Mouse (Mus musculus): Measurements from ENCODE around the gene Msh4. TPM values are rescaled to one million over a fixed set of nuclear protein-coding genes. Genes with fewer than 3 reads are reported as not detected.

Msh4 gene
- total RNA-seq, 2 experiments from 2014 or later: not detected

DNA sequence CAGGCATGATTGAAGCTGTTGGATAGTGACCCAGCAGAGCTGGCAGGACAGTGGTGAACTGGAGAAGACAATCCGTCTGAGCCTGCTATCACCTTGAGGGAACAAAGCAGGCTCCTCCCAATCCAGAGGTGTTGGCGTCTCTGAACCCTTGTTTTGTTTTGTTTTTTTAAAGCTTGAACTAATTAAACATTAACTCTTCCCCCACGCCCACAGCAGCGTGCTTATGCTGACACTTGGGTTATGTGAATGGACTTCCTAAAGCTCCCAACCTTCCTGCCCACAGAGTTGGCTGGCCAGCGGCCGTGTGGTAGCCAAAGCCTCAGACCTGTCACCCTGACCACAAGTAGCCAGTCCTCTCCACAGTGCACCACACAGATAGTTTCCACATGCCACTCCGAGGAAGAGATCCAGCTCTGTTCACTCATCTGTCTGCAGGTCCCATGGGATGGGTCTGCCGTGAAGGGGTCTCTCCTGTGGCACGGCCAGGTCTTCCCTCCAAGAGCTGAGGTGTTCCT, 88.5 kb downstream of the Msh4 start:
- no peak for DNase-seq (ENCODE audit: low spot score in 2 of 2)

DNA sequence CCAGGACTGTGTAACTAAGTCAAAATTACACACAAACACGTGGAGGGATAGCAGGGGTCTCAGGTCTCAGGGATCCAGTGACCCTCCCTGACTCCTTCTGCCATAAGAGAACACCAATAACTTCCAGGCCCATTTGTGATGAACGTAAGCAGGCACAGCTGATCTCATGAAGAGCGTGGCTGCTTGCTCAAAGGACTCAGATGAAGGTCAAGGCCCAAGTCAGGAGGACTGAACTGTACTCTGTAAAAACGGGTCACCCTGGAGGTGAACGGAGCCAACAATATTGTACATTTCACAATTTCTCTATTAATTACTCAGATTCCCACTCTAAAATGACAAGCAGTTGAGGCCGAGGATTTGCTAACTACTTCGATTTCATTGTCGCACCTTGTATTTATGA, 91.9 kb downstream of the Msh4 start:
- DNase-seq (ENCODE audit: low spot score in 2 of 2): no peak

DNA sequence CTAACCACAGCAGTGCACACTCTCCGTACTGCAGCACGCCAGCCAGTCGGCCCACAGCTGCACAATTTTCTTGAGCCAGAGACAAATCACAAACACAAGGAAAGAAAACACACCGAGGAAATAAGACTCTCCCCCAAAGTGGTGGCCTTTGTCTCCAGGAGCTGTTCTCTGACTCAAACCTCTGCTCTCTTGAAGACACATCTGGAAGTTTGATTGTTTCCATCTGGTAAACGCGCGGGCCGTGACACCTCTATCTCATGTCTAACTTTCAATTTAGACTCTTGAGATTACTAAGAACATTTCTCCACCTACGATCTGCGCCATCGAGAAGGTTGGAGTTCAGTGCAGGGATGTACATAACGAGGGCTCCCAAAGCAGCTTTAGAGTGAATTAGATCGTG, 97.5 kb downstream of the Msh4 start:
- DNase-seq (ENCODE audit: low spot score in 2 of 2): no peak

DNA sequence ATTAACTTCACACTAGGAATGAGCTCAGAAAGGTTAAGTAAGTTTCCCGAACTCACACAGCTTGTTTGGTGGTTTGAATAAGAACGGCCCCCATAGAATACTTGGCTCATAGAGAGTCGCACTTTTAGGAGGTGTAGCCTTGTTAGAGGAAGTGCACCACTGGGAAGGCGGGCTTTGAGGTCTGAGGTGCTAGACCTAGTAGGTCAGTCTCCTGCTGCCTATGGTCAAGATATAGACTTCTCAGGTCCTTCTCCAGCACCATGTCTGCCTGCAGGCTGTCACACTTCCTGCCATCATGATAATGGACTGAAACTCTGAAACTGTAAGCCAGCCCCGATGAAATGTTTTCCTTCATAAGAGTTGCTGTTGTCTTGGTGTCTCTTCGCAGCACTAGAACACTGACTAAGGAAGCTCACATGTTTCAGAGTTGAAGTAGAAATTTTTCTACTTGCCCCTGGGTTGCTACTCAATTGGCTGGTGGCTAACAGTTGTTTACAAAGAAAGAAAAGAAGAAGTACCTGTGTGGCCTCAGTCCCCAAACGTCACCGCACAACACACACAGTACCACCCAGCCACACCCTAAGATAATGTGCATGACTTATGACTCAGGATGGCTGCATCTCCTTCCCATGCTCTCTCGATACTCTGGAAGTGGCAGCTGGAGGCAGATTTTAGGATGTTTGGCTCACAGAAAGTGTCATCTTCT, 98.3 kb downstream of the Msh4 start:
- no peak for DNase-seq (ENCODE audit: low spot score in 2 of 2)

Other genes starting within 250 kb of the Msh4 start
- gene St6galnac3, start 181.0 kb downstream of the Msh4 start, total RNA-seq (2021): 10 to 100 TPM; 11.2 to 14.8 TPM
- gene Asb17, start 61.9 kb downstream of the Msh4 start, total RNA-seq (2021): not detected
- 100 to 1,000 TPM in 1 of 2 experiments, 10 to 100 TPM in 1; 96.0 to 103 TPM for gene Rabggtb, start 6.9 kb upstream of the Msh4 start, total RNA-seq (2021)
- gene Acadm, start 38.5 kb upstream of the Msh4 start, total RNA-seq (2021): 100 to 1,000 TPM; 734 to 946 TPM
- gene Slc44a5, start 67.3 kb upstream of the Msh4 start, total RNA-seq (2021): under 1 TPM in 1 of 2 experiments, not detected in 1; 0.16 TPM

Data from adrenal gland, adult 18-20 months (tissue).